Mouse (Mus musculus): ENCODE results near the gene Prr15.

Gene Prr15

GRCm38 (mm10) chr6:54352931-54353690 lies 27.5 kb downstream of the Prr15 start:
- no peak for DNase-seq (ENCODE audit: low read depth, low spot score)
- Histone ChIP-seq H3K36me3 (ENCODE audit: control insufficient read depth, insufficient read depth, low read length, poor library complexity, severe bottlenecking) (no peaks in the 10 kb centered on the region), H3K27me3 (ENCODE audit: control insufficient read depth, insufficient read depth, low read length, poor library complexity, severe bottlenecking) (no peaks in the 10 kb centered on the region)

GRCm38 (mm10) chr6:54353698-54354097 lies 28.1 kb downstream of the Prr15 start:
- DNase-seq (ENCODE audit: low read depth, low spot score): no peak
- Histone ChIP-seq H3K36me3 (ENCODE audit: control insufficient read depth, insufficient read depth, low read length, poor library complexity, severe bottlenecking) (no peaks in the 10 kb centered on the region), H3K27me3 (ENCODE audit: control insufficient read depth, insufficient read depth, low read length, poor library complexity, severe bottlenecking) (no peaks in the 10 kb centered on the region)

GRCm38 (mm10) chr6:54355626-54356025 lies 30.0 kb downstream of the Prr15 start:
- Histone ChIP-seq H3K36me3 (ENCODE audit: control insufficient read depth, insufficient read depth, low read length, poor library complexity, severe bottlenecking) (no peaks in the 10 kb centered on the region), H3K27me3 (ENCODE audit: control insufficient read depth, insufficient read depth, low read length, poor library complexity, severe bottlenecking) (no peaks in the 10 kb centered on the region)
- DNase-seq (ENCODE audit: low read depth, low spot score): no peak

GRCm38 (mm10) chr6:54362526-54363324 lies 37.1 kb downstream of the Prr15 start:
- Histone ChIP-seq H3K27me3 (ENCODE audit: control insufficient read depth, insufficient read depth, low read length, poor library complexity, severe bottlenecking) (no peaks in the 10 kb centered on the region), H3K36me3 (ENCODE audit: control insufficient read depth, insufficient read depth, low read length, poor library complexity, severe bottlenecking) (no peaks in the 10 kb centered on the region)
- no peak for DNase-seq (ENCODE audit: low read depth, low spot score)

- H3K36me3 ChIP-seq (ENCODE audit: control insufficient read depth, insufficient read depth, low read length, poor library complexity, severe bottlenecking): no peaks in the 10 kb centered on the region
- no peak for DNase-seq (ENCODE audit: low read depth, low spot score)
Measured at GRCm38 (mm10) chr6:54364406-54365136, 38.9 kb downstream of the Prr15 start.

GRCm38 (mm10) chr6:54366607-54367006 lies 41.0 kb downstream of the Prr15 start:
- no peak for DNase-seq (ENCODE audit: low read depth, low spot score)
- Histone ChIP-seq H3K27me3 (ENCODE audit: control insufficient read depth, insufficient read depth, low read length, poor library complexity, severe bottlenecking) (no peaks in the 10 kb centered on the region), H3K36me3 (ENCODE audit: control insufficient read depth, insufficient read depth, low read length, poor library complexity, severe bottlenecking) (no peaks in the 10 kb centered on the region)

More at GRCm38 (mm10) chr6:54364406-54365136, 38.9 kb downstream of the Prr15 start:
- no peaks in the 10 kb centered on the region for H3K27me3 ChIP-seq (ENCODE audit: control insufficient read depth, insufficient read depth, low read length, poor library complexity, severe bottlenecking)

- Histone ChIP-seq H3K27me3 (ENCODE audit: control insufficient read depth, insufficient read depth, low read length, poor library complexity, severe bottlenecking) (no peaks in the 10 kb centered on the region), H3K36me3 (ENCODE audit: control insufficient read depth, insufficient read depth, low read length, poor library complexity, severe bottlenecking) (no peaks in the 10 kb centered on the region)
- DNase-seq (ENCODE audit: low read depth, low spot score): peak; percentile 39
Measured at GRCm38 (mm10) chr6:54368071-54368470, 42.4 kb downstream of the Prr15 start.

GRCm38 (mm10) chr6:54369913-54370542 lies 44.4 kb downstream of the Prr15 start:
- Histone ChIP-seq H3K36me3 (ENCODE audit: control insufficient read depth, insufficient read depth, low read length, poor library complexity, severe bottlenecking) (no peaks in the 10 kb centered on the region), H3K27me3 (ENCODE audit: control insufficient read depth, insufficient read depth, low read length, poor library complexity, severe bottlenecking) (no peaks in the 10 kb centered on the region)
- no peak for DNase-seq (ENCODE audit: low read depth, low spot score)

GRCm38 (mm10) chr6:54371874-54372273 lies 46.2 kb downstream of the Prr15 start:
- H3K27me3 ChIP-seq (ENCODE audit: control insufficient read depth, insufficient read depth, low read length, poor library complexity, severe bottlenecking): no peaks in the 10 kb centered on the region
- no peaks in the 10 kb centered on the region for H3K36me3 ChIP-seq (ENCODE audit: control insufficient read depth, insufficient read depth, low read length, poor library complexity, severe bottlenecking)
- DNase-seq (ENCODE audit: low read depth, low spot score): no peak

- H3K36me3 ChIP-seq (ENCODE audit: control insufficient read depth, insufficient read depth, low read length, poor library complexity, severe bottlenecking): no peaks in the 10 kb centered on the region
- no peak for DNase-seq (ENCODE audit: low read depth, low spot score)
Measured at GRCm38 (mm10) chr6:54379356-54379755, 53.7 kb downstream of the Prr15 start.

More at GRCm38 (mm10) chr6:54379356-54379755, 53.7 kb downstream of the Prr15 start:
- H3K27me3 ChIP-seq (ENCODE audit: control insufficient read depth, insufficient read depth, low read length, poor library complexity, severe bottlenecking): no peaks in the 10 kb centered on the region

Measured in splenic B cell, adult 2 months (primary cell).